Mouse (Mus musculus) forebrain, embryonic 14.5 days (tissue): ENCODE measurements around the gene Sel1l. TPM values are rescaled to one million over a fixed set of nuclear protein-coding genes. Genes with fewer than 3 reads are reported as not detected.

Experiments used
- ATAC-seq: fragments of 200-750 bp; cut with Nextera tagmentation; 2 replicates; pipeline ENCODE4 v1.8.0; 2017; ENCODE audit warnings: mild to moderate bottlenecking, moderate library complexity
- DNase-seq: peaks from one replicate; pipeline ENCODE4 v3.0.0-alpha.2; 2015; ENCODE audit warnings: low spot score
- H3K27ac ChIP-seq: fragments of 300-500 bp; sonication (generic); 2 replicates; pipeline ENCODE4 v1.5.1; 2014; ENCODE audit warnings: low read depth, mild to moderate bottlenecking, control low read depth, low read length, moderate library complexity
- H3K27me3 ChIP-seq: fragments of 300-500 bp; sonication (generic); replicated peaks from 2 replicates; pipeline ENCODE4 v1.6.1; 2014; ENCODE audit warnings: low read length, control low read depth, mixed read lengths; ENCODE audit not compliant: control insufficient read depth, insufficient read depth
- H3K36me3 ChIP-seq: fragments of 300-500 bp; sonication (generic); 2 replicates; pipeline ENCODE4 v1.6.1; 2014; ENCODE audit warnings: low read length, control low read depth; ENCODE audit not compliant: control insufficient read depth, insufficient read depth
- H3K4me1 ChIP-seq: fragments of 300-500 bp; sonication (generic); 2 replicates; pipeline ENCODE4 v1.6.1; 2014; ENCODE audit warnings: antibody characterized with exemption, low read length, control low read depth; ENCODE audit not compliant: control insufficient read depth, insufficient read depth
- H3K4me2 ChIP-seq: fragments of 300-500 bp; sonication (generic); 2 replicates; pipeline ENCODE4 v1.6.1; 2014; ENCODE audit warnings: mild to moderate bottlenecking, control low read depth, low read length
- H3K4me3 ChIP-seq: fragments of 300-500 bp; sonication (generic); 2 replicates; pipeline ENCODE4 v1.5.1; 2014; ENCODE audit warnings: low read depth, low read length, control low read depth
- H3K9ac ChIP-seq: fragments of 300-500 bp; sonication (generic); 2 replicates; pipeline ENCODE4 v1.6.1; 2014; ENCODE audit warnings: mild to moderate bottlenecking, low read length, control low read depth, moderate library complexity
- H3K9me3 ChIP-seq: fragments of 300-500 bp; sonication (generic); replicated peaks from 2 replicates; pipeline ENCODE4 v1.6.1; 2016; ENCODE audit warnings: low read length, control low read depth, mixed read lengths; ENCODE audit not compliant: control insufficient read depth
- WGBS: fragments of 180-500 bp; shearing (Covaris S2); extraction: QIAGEN DNeasy Blood & Tissue Kit; methylation state at CpG from one replicate; pipeline ENCODE4 v1.1.7; 2014; 5-methylcytosine and 5-hydroxymethylcytosine counted together
- polyA plus RNA-seq: library from polyadenylated mRNA; unstranded; fragments of >200 nt; fragmentation: Nextera tagmentation; extraction: Ambion mirVana; gene quantifications from 2 replicates; pipeline ENCODE4 v1.2.1, GENCODE M21; 2014

The Sel1l gene
- polyA plus RNA-seq, 1 experiment from 2014 or later = 58.1 TPM

- Histone ChIP-seq H3K9ac (no peak overlapping the region), H3K9me3 (no peaks in the 10 kb centered on the region), H3K4me1 (no peaks in the 10 kb centered on the region), H3K4me3 (no peak overlapping the region), H3K36me3 (peaks cover 85% of the 10 kb centered on the region), H3K27ac (no peak overlapping the region), H3K4me2 (no peak overlapping the region), H3K27me3 (no peaks in the 10 kb centered on the region)
- DNase-seq = no peak
- no peak for ATAC-seq
- WGBS = 77% methylated on average over 5 of the region's 5 CpGs
Observed at GRCm38 (mm10) chr12:91833939-91834333, 15.0 kb downstream of the Sel1l start.

- Histone ChIP-seq H3K36me3 (peaks cover 83% of the 10 kb centered on the region), H3K27me3 (no peaks in the 10 kb centered on the region)
- ATAC-seq = no peak
Observed at GRCm38 (mm10) chr12:91833237-91833938, 15.6 kb downstream of the Sel1l start.

GRCm38 (mm10) chr12:91831410-91831809 lies 17.5 kb downstream of the Sel1l start:
- no peak overlapping the region for H3K27ac ChIP-seq
- DNase-seq = peak; percentile 4
- no peak overlapping the region for H3K4me2 ChIP-seq
- H3K9ac ChIP-seq = no peak overlapping the region
- WGBS = 88% methylated on average over 7 of the region's 7 CpGs
- H3K36me3 ChIP-seq = peaks cover 78% of the 10 kb centered on the region
- ATAC-seq = no peak
- H3K4me1 ChIP-seq = no peaks in the 10 kb centered on the region
- H3K9me3 ChIP-seq = no peaks in the 10 kb centered on the region
- no peak overlapping the region for H3K4me3 ChIP-seq
- H3K27me3 ChIP-seq = no peaks in the 10 kb centered on the region

More at GRCm38 (mm10) chr12:91833237-91833938, 15.6 kb downstream of the Sel1l start:
- H3K27ac ChIP-seq = no peak overlapping the region
- no peak overlapping the region for H3K4me2 ChIP-seq
- no peaks in the 10 kb centered on the region for H3K4me1 ChIP-seq
- WGBS = 93% methylated on average over 3 of the region's 3 CpGs
- no peak for DNase-seq
- H3K9ac ChIP-seq = no peak overlapping the region
- H3K9me3 ChIP-seq = no peaks in the 10 kb centered on the region
- no peak overlapping the region for H3K4me3 ChIP-seq

- H3K27me3 ChIP-seq = no peaks in the 10 kb centered on the region
- no peaks in the 10 kb centered on the region for H3K9me3 ChIP-seq
- H3K9ac ChIP-seq = no peak overlapping the region
- ATAC-seq (no peak), DNase-seq (no peak)
- no peak overlapping the region for H3K27ac ChIP-seq
- no peaks in the 10 kb centered on the region for H3K4me1 ChIP-seq
- 94% methylated on average over 12 of the region's 12 CpGs for WGBS
- no peak overlapping the region for H3K4me2 ChIP-seq
- peaks cover 75% of the 10 kb centered on the region for H3K36me3 ChIP-seq
- no peak overlapping the region for H3K4me3 ChIP-seq
Observed at GRCm38 (mm10) chr12:91820461-91820860, 28.5 kb downstream of the Sel1l start.

- Histone ChIP-seq H3K27me3 (no peaks in the 10 kb centered on the region), H3K4me1 (no peaks in the 10 kb centered on the region), H3K36me3 (peaks cover 77% of the 10 kb centered on the region), H3K27ac (no peak overlapping the region), H3K9ac (no peak overlapping the region), H3K4me3 (no peak overlapping the region), H3K4me2 (no peak overlapping the region), H3K9me3 (no peaks in the 10 kb centered on the region)
- no peak for DNase-seq
- ATAC-seq = no peak
- WGBS = 98% methylated on average over 4 of the region's 4 CpGs
Observed at GRCm38 (mm10) chr12:91818726-91819125, 30.2 kb downstream of the Sel1l start.

- no peak overlapping the region for H3K9ac ChIP-seq
- H3K27me3 ChIP-seq = no peaks in the 10 kb centered on the region
- H3K4me3 ChIP-seq = no peak overlapping the region
- no peak overlapping the region for H3K27ac ChIP-seq
- H3K4me2 ChIP-seq = no peak overlapping the region
- WGBS = 23% methylated on average over 10 of the region's 10 CpGs
- ATAC-seq (peak; percentile 78; the same call in 1 of the 2 replicates), DNase-seq (peak; percentile 75)
- H3K4me1 ChIP-seq = no peaks in the 10 kb centered on the region
- H3K9me3 ChIP-seq = no peaks in the 10 kb centered on the region
- peaks cover 81% of the 10 kb centered on the region for H3K36me3 ChIP-seq
Observed at GRCm38 (mm10) chr12:91815990-91816389, 33.0 kb downstream of the Sel1l start.

GRCm38 (mm10) chr12:91815552-91815951 lies 33.4 kb downstream of the Sel1l start:
- DNase-seq (no peak), ATAC-seq (no peak)
- H3K27me3 ChIP-seq = no peaks in the 10 kb centered on the region
- H3K9ac ChIP-seq = no peak overlapping the region
- no peaks in the 10 kb centered on the region for H3K4me1 ChIP-seq
- H3K36me3 ChIP-seq = peaks cover 84% of the 10 kb centered on the region
- H3K4me3 ChIP-seq = no peak overlapping the region
- H3K4me2 ChIP-seq = no peak overlapping the region
- no peak overlapping the region for H3K27ac ChIP-seq
- 95% methylated on average over 11 of the region's 11 CpGs for WGBS
- no peaks in the 10 kb centered on the region for H3K9me3 ChIP-seq

GRCm38 (mm10) chr12:91808911-91809310 lies 40.0 kb downstream of the Sel1l start:
- ATAC-seq = no peak
- Histone ChIP-seq H3K9ac (no peak overlapping the region), H3K4me2 (no peak overlapping the region), H3K9me3 (no peaks in the 10 kb centered on the region), H3K4me3 (no peak overlapping the region), H3K36me3 (peaks cover 63% of the 10 kb centered on the region), H3K4me1 (no peaks in the 10 kb centered on the region), H3K27me3 (no peaks in the 10 kb centered on the region), H3K27ac (no peak overlapping the region)
- no peak for DNase-seq
- WGBS = 96% methylated on average over 8 of the region's 8 CpGs

- no peak overlapping the region for H3K9ac ChIP-seq
- 88% methylated on average over 6 of the region's 6 CpGs for WGBS
- no peak overlapping the region for H3K4me3 ChIP-seq
- no peaks in the 10 kb centered on the region for H3K4me1 ChIP-seq
- no peak overlapping the region for H3K27ac ChIP-seq
- peaks cover 52% of the 10 kb centered on the region for H3K36me3 ChIP-seq
- H3K27me3 ChIP-seq = no peaks in the 10 kb centered on the region
- DNase-seq (no peak), ATAC-seq (no peak)
- H3K4me2 ChIP-seq = no peak overlapping the region
- no peaks in the 10 kb centered on the region for H3K9me3 ChIP-seq
Observed at GRCm38 (mm10) chr12:91807761-91808160, 41.2 kb downstream of the Sel1l start.
